Mouse (Mus musculus) adrenal gland (tissue): Measurements from ENCODE around the gene G6pc3.

ENCODE experiments used
- intact Hi-C: fragments of 180-260 bp; cut with DNase I; formaldehyde crosslinking; loops from one replicate; pipeline ENCODE4 v1.15.1; 2025
- long read RNA-seq, 2 experiments: library from polyadenylated mRNA; unstranded; transcript quantifications; one replicate each; pipeline ENCODE4 v2.0.0; 2020; ENCODE audit warnings: borderline replicate concordance in 1 of 2; ENCODE audit not compliant: insufficient replicate concordance in 1 of 2

The G6pc3 gene
- long read RNA-seq, experiment 1, transcript G6pc3-202 (6 exons, 1,573 nt) = major isoform, 51 of 63 reads
- long read RNA-seq, experiment 1, partial matches to known transcripts = 7 of 63 reads
- long read RNA-seq, experiment 1, other reads (novel, unspliced or antisense) = 2 of 63 reads
- long read RNA-seq, experiment 2, transcript G6pc3-202 (6 exons, 1,573 nt) = major isoform, 80 of 84 reads
- long read RNA-seq, experiment 2, partial matches to known transcripts = 0 of 84 reads
- long read RNA-seq, experiment 2, other reads (novel, unspliced or antisense) = 3 of 84 reads

DNA sequence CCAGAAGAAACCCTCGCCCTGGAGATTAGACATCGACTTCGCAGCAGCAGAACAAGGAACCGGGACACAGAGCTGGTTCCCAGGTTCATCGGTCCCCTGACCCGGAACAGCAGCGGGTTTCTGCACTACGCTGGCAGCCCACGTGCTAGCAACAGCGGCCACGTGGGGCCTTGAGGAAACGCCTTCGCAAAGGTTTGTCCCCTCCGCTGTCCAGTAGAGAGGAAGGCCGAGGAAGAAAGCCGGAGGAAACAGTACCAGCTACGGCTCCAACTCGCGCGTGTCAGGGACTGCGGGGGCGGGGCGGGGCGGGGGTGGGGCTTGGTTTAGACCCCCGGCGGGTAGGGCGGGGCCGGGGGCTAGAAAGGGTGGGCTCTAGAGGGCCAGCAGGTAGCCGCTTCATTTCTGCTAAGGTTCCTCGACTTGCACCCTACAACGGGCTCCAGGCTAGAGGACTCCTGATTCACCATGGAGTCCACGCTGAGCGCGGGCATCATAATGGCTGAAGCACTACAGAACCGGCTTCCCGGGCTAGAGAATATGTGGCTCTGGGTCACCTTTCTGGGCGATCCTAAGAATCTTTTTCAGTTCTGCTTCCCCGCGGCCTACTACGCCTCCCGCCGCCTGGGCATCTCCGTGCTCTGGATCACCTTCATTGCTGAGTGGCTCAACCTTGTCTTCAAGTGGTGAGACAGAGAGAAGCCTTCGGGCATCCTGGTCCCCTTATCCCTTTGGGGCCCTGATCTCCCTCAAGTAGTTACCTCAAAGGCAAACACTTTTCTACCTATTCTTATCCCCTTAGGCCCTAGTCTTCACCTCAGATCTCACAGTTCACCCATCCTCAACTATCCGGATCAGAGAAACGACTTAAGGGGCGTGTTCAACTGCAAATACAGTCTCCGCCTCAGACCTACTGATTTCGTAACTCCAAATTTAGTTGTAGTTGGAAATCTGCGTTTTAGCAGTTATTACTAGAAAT lies at the start of gene G6pc3:
Gene G6pc3 (plus strand): TSS at position 160 of the 976 bp plus-strand sequence.
- intact Hi-C loops = loop anchor here (5.0 kb wide), 1 partner anchor 38 kb away; no protein-coding TSS in a partner anchor

DNA sequence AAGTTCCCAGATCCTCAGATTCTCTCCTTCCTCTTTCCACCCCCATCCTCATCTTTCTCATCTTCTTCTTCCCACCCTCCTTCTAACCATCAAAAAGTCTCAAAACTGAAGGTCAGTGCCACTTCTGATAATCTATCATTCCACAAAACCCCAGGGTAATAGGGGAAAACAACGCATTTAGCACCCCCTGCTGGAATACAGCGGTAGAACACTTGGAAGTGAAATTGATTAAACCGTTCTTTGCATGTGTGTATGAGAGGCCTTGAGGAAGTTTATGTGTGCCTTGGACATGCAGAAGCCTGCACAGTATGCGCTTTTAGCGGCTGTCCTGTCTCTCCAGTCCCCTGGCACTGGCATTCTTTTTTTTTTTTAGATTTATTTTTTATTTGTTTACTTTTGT lies 48.9 kb upstream of the G6pc3 start:
- intact Hi-C loops = no loop called here

- intact Hi-C loops = no loop called here
These were observed 47.1 kb upstream of the G6pc3 start for GRCm38 (mm10) chr11:102142355-102142754.

DNA sequence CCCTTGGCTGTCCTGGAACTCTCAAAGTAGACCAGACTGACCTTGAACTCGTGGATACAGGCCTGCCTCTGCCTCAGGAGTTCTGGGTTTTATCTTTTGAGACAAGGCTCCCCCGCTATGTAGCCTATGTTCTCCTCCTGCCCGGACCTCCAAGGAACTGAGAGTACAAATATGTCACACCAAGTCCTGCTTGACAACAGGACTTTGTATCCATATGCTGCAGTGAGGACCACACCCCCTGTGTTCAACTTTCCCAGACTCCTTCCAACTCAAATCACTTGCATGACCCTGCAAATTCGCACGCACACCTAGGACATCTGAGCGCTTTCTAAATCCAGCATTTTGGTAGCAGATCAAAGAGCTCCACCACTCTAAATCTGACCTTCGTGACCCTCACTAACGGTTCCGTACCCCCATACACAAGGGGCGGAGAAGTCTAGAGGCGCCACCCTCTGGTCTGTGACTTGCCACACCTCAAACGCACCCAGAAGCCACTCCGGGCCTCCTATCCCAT lies 44.4 kb upstream of the G6pc3 start:
- intact Hi-C loops = loop anchor here (5.0 kb wide), 1 partner anchor 287 kb away; the partner anchor contains the start of gene Grn

DNA sequence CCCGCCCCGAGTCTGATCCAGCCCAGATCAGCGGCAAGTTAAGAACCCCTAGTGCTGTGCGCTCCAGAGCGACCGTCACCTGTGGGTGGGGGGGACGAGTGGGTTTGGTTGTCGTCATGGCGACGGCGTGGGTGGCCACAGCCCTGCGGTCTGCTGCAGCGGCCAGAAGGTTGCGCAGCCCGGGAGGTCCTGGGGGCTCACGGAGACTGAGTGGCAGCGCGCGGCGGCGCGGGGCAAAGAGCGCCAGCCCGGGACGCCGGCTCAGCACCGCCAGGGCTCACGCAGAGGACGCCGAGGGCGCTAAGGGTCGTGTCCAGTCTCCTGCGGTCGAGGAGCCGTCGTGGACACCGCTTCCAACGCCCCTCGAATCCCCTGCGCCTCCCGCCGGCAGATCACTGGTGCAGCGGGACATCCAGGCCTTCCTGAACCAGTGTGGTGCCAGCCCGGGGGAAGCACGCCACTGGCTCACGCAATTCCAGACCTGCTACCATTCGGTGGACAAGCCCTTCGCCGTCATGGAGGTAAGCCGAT lies 43.9 kb upstream of the G6pc3 start, which contains the start of gene Nags:
Gene Nags (plus strand): TSS at position 43 of the 531 bp plus-strand sequence.
- intact Hi-C loops = loop anchor here (5.0 kb wide), 1 partner anchor 287 kb away; the partner anchor contains the start of gene Grn

- intact Hi-C loops = loop anchor here (5.0 kb wide), 1 partner anchor 286 kb away; the partner anchor contains the start of gene Grn
These were observed 43.4 kb upstream of the G6pc3 start for GRCm38 (mm10) chr11:102146005-102146404.

- intact Hi-C loops = loop anchor here (5.0 kb wide), 1 partner anchor 286 kb away; the partner anchor contains the start of gene Grn
These were observed 42.9 kb upstream of the G6pc3 start for GRCm38 (mm10) chr11:102146531-102146930.

DNA sequence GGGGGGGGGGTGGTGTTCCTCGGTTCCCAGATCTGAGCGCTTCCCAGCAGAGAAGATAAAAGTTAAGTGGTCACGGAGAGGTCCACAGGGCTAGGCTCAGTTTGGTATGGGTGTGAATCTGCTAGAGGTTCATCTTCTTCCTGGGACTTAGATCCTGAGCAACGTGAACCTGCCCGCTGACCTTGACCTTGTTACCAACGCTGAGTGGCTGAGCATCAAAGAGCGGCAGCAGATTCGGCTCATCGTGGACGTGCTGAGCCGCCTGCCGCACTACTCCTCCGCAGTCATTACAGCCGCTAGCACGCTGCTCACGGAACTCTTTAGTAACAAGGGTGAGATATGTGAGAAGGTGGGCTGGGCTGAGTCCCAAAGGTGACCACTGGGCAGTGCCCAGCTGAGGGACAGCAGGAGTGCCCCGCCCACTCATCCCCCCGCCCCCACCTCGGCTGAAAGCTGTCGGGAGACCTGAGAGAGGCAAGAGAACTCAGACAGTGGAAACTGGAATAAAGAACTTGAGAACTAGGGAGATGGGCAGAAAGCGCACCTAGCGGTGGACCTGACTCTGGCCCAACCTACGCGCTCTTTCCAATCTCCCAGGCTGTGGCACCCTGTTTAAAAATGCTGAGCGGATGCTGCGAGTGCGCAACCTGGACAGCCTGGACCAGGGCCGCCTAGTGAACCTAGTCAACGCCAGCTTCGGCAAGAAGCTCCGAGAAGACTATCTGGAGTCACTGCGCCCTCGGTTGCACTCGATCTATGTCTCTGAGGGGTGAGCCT lies 42.0 kb upstream of the G6pc3 start:
- intact Hi-C loops = loop anchor here (5.0 kb wide), 1 partner anchor 285 kb away; the partner anchor contains the start of gene Grn

- intact Hi-C loops = loop anchor here (5.0 to 10.0 kb wide), 2 partner anchors 69 to 106 kb away; no protein-coding TSS in a partner anchor
These were observed 33.2 kb upstream of the G6pc3 start, which contains the start of gene Tmem101 for GRCm38 (mm10) chr11:102156039-102156785. TSS of gene Tmem101 (minus strand) at chr11:102156404.

GRCm38 (mm10) chr11:102156786-102157089 lies 32.7 kb upstream of the G6pc3 start:
- intact Hi-C loops = loop anchor here (5.0 to 10.0 kb wide), 2 partner anchors 68 to 106 kb away; no protein-coding TSS in a partner anchor

GRCm38 (mm10) chr11:102158024-102158423 lies 31.4 kb upstream of the G6pc3 start:
- intact Hi-C loops = loop anchor here (5.0 to 10.0 kb wide), 2 partner anchors 67 to 104 kb away; no protein-coding TSS in a partner anchor

DNA sequence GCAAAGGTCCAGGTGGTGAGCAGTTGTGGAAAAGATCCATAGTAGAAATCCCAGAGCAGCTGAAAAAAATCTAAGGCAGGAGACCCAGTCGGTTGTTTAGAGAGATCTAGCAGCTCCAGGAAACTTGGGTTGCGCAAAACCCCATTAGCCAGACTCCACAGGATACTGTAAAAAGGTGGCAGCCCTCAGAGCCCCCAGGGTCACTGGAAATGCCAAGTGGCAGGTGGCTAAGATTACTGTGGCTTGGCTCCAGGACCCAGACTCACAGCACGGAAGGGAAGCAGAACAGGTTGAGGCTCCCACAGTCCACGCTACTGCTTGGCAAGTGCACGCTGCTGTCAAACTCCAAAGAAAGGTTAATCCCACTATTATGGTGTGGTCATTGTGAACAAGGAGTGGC lies 29.6 kb upstream of the G6pc3 start:
- intact Hi-C loops = loop anchor here (5.0 to 10.0 kb wide), 2 partner anchors 65 to 103 kb away; no protein-coding TSS in a partner anchor

DNA sequence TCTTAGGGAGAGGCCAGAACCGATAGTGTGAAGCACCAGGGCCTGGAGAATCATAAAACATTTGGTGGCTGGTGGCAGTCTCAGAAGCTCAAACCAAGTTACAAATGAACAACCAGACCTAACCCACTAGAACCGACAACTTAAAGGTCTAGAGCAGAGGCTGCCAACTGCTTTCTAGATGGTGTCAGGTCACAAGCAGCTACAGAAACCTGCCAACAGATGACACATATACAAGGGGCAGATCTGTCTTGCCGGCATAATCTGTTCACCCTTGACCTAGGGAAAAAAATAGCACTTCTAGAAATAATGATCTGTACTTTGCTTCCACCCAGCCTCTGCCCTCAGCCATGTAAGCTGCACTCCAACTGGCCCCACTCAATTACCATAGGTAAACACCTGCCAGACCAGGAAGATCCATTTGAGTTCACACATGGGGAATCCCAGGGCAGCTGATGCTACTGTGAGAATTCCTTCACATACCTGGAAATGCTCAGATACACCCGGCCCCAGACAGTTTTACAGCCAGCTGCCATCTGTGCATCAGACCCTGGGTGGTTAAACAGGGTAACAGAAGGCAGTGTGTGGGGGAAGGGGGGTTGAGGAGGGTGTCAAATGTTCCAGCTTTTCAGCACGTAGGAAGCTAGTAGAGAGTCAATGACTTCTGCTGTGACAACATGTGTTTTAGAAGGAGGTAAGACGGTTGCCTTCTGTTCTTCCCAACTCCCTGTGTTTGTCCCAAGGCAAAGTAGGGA lies 23.3 kb upstream of the G6pc3 start:
- intact Hi-C loops = no loop called here

- intact Hi-C loops = no loop called here
These were observed 21.9 kb upstream of the G6pc3 start for GRCm38 (mm10) chr11:102167539-102167938.

DNA sequence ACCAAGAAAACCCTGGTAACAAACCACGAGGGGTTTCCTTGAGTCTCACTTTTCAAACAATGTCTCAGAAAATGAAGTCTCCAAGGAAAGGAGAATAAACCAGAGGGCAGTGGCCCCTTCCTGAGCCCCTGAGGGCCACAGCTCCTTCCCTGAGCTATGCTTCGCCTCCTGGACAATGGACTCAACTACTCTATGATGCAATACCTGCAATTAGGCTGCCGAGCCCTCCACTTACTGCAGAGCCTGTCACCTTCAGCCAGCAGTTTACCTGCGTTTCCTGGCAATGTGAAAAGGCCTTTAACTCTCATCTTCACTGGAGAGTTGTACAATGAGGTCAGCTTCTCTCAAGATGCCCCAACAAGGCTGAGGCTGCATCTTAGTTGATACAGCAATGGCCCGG lies 20.7 kb upstream of the G6pc3 start:
- intact Hi-C loops = no loop called here

DNA sequence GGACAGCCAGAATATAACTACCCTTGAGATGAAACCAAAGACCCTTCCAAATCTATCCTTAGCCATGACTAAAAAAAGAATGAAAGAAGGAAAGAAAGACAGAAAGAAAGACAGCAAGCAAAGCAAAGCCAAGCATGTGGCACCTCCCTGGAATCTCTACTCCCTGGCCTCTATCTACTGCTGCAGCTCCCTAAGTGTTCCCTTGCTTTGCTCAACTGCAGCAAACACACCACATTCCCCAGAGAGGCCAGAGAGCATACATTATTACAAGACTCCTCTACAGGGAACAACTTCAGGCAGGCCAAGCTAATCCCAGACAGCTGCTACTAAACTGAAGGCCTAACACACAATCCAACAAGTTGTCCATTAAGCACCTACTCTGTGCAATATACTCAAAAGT lies 9.6 kb upstream of the G6pc3 start:
- intact Hi-C loops = no loop called here

GRCm38 (mm10) chr11:102184253-102184645 lies 5.2 kb upstream of the G6pc3 start:
- intact Hi-C loops = no loop called here

- intact Hi-C loops = no loop called here
These were observed 4.5 kb upstream of the G6pc3 start, which contains the start of gene Lsm12 for GRCm38 (mm10) chr11:102184646-102185495. TSS of gene Lsm12 (minus strand) at chr11:102185296.
